ENCODE assay signal across 8 mouse cellular contexts in genomic region chr10:80116927-80117691, GRCm38 (mm10). TPM values are rescaled to one million over a fixed set of nuclear protein-coding genes. Genes with fewer than 3 reads are reported as not detected.
DNase-seq lines count a peak whose midpoint lies in the region; ATAC-seq and TF ChIP-seq lines count a peak whose summit lies in the region.

No protein-coding gene starts in this region.

- DNase-seq in left cerebral cortex, adult 2 months (ENCODE audit: extremely low spot score in 1 of 2, low spot score in 2 of 2), result no peak
- DNase-seq in left cerebral cortex, adult 8-10 months (ENCODE audit: low spot score in 2 of 2), result no peak
- DNase-seq in c-Kit-positive CD71-positive TER-119-positive erythroid progenitor cells, embryonic 14.5 days (ENCODE audit: low spot score), result peak; percentile 77
- peak; percentile 75 for DNase-seq in gastrocnemius, postnatal 14 days
- DNase-seq in induced T-regulatory cell, adult 2 months (ENCODE audit: low read depth), result peak; percentile 66
- no peak for DNase-seq in frontal cortex, postnatal 14 days (ENCODE audit: low spot score in 2 of 2)

- H3K9me3 ChIP-seq in lung, embryonic 15.5 days, result no peaks in the 10 kb centered on the region

- H3K27ac ChIP-seq in left cerebral cortex, adult 2 months, result peak overlapping the region; percentile 90
- H3K27ac ChIP-seq in lung, embryonic 15.5 days, result peak overlapping the region; percentile 14; the same call in 1 of the 2 replicates
- peak overlapping the region; percentile 17 for H3K27ac ChIP-seq in small intestine, adult 2 months (ENCODE audit: insufficient read depth, low read depth, low read length)

- H3K4me1 ChIP-seq in lung, embryonic 15.5 days, result peaks cover 41% of the 10 kb centered on the region
- H3K4me1 ChIP-seq in small intestine, adult 2 months (ENCODE audit: control insufficient read depth, insufficient read depth, insufficient read length, low read length), result peaks cover 20% of the 10 kb centered on the region

- no peak for ATAC-seq in lung, embryonic 15.5 days (ENCODE audit: borderline replicate concordance, extremely low read depth, low FRiP score, low TSS enrichment)

- no peaks in the 10 kb centered on the region for H3K27me3 ChIP-seq in lung, embryonic 15.5 days
- no peaks in the 10 kb centered on the region for H3K27me3 ChIP-seq in small intestine, adult 2 months (ENCODE audit: control insufficient read depth, insufficient read depth, low read length)

- WGBS in lung, embryonic 15.5 days, result 2% methylated on average over 30 of the region's 30 CpGs
- 2% methylated on average over 30 of the region's 30 CpGs for WGBS in small intestine, adult 2 months

- TF ChIP-seq CTCF in left cerebral cortex, adult 2 months (IDR thresholded peaks at IDR 0.05), result no peak; the same call in 1 of the 2 replicates
- TF ChIP-seq CTCF in small intestine, adult 2 months (IDR thresholded peaks at IDR 0.05; ENCODE audit: extremely low read depth, insufficient read length, insufficient replicate concordance, low read depth, low read length), result no peak

- peak overlapping the region; percentile 91 for H3K9ac ChIP-seq in lung, embryonic 15.5 days

- peak overlapping the region; percentile 94 for H3K4me3 ChIP-seq in left cerebral cortex, adult 2 months
- H3K4me3 ChIP-seq in lung, embryonic 15.5 days, result peak overlapping the region; percentile 89
- peak overlapping the region; percentile 87 for H3K4me3 ChIP-seq in small intestine, adult 2 months (ENCODE audit: low read depth, low read length)

- peak overlapping the region; percentile 71 for H3K4me2 ChIP-seq in lung, embryonic 15.5 days

- peaks cover 22% of the 10 kb centered on the region for H3K36me3 ChIP-seq in lung, embryonic 15.5 days
- H3K36me3 ChIP-seq in small intestine, adult 2 months (ENCODE audit: control insufficient read depth, insufficient read depth, low read length), result peaks cover 16% of the 10 kb centered on the region

- no peak; the same call in 1 of the 2 replicates for TF ChIP-seq POLR2A in small intestine, adult 2 months (IDR thresholded peaks at IDR 0.05; ENCODE audit: low read depth, low read length)

- intact Hi-C loops in left cerebral cortex, adult 2 months (cut with DNase I), result loop anchor here (1.0 kb wide), 1 partner anchor 22 kb away; no protein-coding TSS in a partner anchor
- intact Hi-C loops in gastrocnemius, postnatal 14 days (cut with DNase I; ENCODE audit: low total_unique reads), result loop anchor here (5.0 kb wide), 1 partner anchor 125 kb away; no protein-coding TSS in a partner anchor

RNA-seq across cellular contexts. Expression of gene Stk11, which starts 1.5 kb away (rescaled TPM):
- total RNA-seq in left cerebral cortex, adult 2 months (2021), result 100 to 1,000 TPM; 102 to 106 TPM
- total RNA-seq in left cerebral cortex, adult 8-10 months (2022), result 100 to 1,000 TPM; 102 to 111 (median 109) TPM
- 10 to 100 TPM; 87.6 to 98.0 TPM for total RNA-seq in gastrocnemius, postnatal 14 days (2021)
- polyA plus RNA-seq in lung, embryonic 15.5 days (2015; fragmentation: Nextera tagmentation; extraction: Ambion mirVana), result 18.6 and 22.1 TPM in 2 replicates
- polyA plus RNA-seq in small intestine, adult 2 months (2012; rRNA removed), result 77.5 and 124 TPM in 2 replicates

RNA-seq across cellular contexts. Expression of gene Sbno2, which starts 11.7 kb away (rescaled TPM):
- 10 to 100 TPM; 21.4 to 22.1 TPM for total RNA-seq in left cerebral cortex, adult 2 months (2021)
- 10 to 100 TPM; 16.2 to 32.0 (median 20.3) TPM for total RNA-seq in left cerebral cortex, adult 8-10 months (2022)
- 1 to 10 TPM; 6.2 to 6.3 TPM for total RNA-seq in gastrocnemius, postnatal 14 days (2021)
- polyA plus RNA-seq in lung, embryonic 15.5 days (2015; fragmentation: Nextera tagmentation; extraction: Ambion mirVana), result 15.5 and 16.6 TPM in 2 replicates
- polyA plus RNA-seq in small intestine, adult 2 months (2012; rRNA removed), result 61.2 and 126 TPM in 2 replicates

RNA-seq across cellular contexts. Expression of gene Atp5d, which starts 21.3 kb away (rescaled TPM):
- total RNA-seq in left cerebral cortex, adult 2 months (2021), result 100 to 1,000 TPM; 356 to 366 TPM
- total RNA-seq in left cerebral cortex, adult 8-10 months (2022), result 100 to 1,000 TPM; 306 to 342 (median 330) TPM
- total RNA-seq in gastrocnemius, postnatal 14 days (2021), result 100 to 1,000 TPM; 657 to 736 TPM
- 521 and 541 TPM in 2 replicates for polyA plus RNA-seq in lung, embryonic 15.5 days (2015; fragmentation: Nextera tagmentation; extraction: Ambion mirVana)
- 2,309 and 4,813 TPM in 2 replicates for polyA plus RNA-seq in small intestine, adult 2 months (2012; rRNA removed)

RNA-seq across cellular contexts. Expression of gene Cbarp, which starts 23.5 kb away (rescaled TPM):
- total RNA-seq in left cerebral cortex, adult 2 months (2021), result 100 to 1,000 TPM; 431 to 456 TPM
- 100 to 1,000 TPM; 328 to 363 (median 358) TPM for total RNA-seq in left cerebral cortex, adult 8-10 months (2022)
- 1 to 10 TPM; 1.6 TPM for total RNA-seq in gastrocnemius, postnatal 14 days (2021)
- 3.9 and 5.0 TPM in 2 replicates for polyA plus RNA-seq in lung, embryonic 15.5 days (2015; fragmentation: Nextera tagmentation; extraction: Ambion mirVana)
- 3.7 and 6.6 TPM in 2 replicates for polyA plus RNA-seq in small intestine, adult 2 months (2012; rRNA removed)

RNA-seq across cellular contexts. Expression of gene Midn, which starts 31.0 kb away (rescaled TPM):
- 100 to 1,000 TPM in 1 of 2 experiments, 10 to 100 TPM in 1; 80.7 to 127 TPM for total RNA-seq in left cerebral cortex, adult 2 months (2021)
- 10 to 100 TPM; 48.5 to 76.4 (median 64.1) TPM for total RNA-seq in left cerebral cortex, adult 8-10 months (2022)
- total RNA-seq in gastrocnemius, postnatal 14 days (2021), result 10 to 100 TPM; 40.3 to 43.6 TPM
- polyA plus RNA-seq in lung, embryonic 15.5 days (2015; fragmentation: Nextera tagmentation; extraction: Ambion mirVana), result 17.5 and 18.6 TPM in 2 replicates
- 151 and 372 TPM in 2 replicates for polyA plus RNA-seq in small intestine, adult 2 months (2012; rRNA removed)

Comparison
In these comparisons a context has a peak if more than half of its experiments do, and no peak if none do; other contexts are left out.
1. DNase-seq: peak in c-Kit-positive CD71-positive TER-119-positive erythroid progenitor cells, embryonic 14.5 days (single experiment), gastrocnemius, postnatal 14 days (single experiment) and induced T-regulatory cell, adult 2 months (single experiment); none in left cerebral cortex, adult 2 months (0 of 2), left cerebral cortex, adult 8-10 months (0 of 2) and frontal cortex, postnatal 14 days (0 of 2).
2. H3K27ac ChIP-seq: peak in every context shown above with its lines; median percentile 90 in left cerebral cortex, adult 2 months; 17 in small intestine, adult 2 months; 14 in lung, embryonic 15.5 days.
3. Peak in every context shown above with its lines, with median percentiles within 50 percentile points of each other: H3K4me3 ChIP-seq.